Mouse (Mus musculus): ENCODE data around the gene Antxr2.

DNA sequence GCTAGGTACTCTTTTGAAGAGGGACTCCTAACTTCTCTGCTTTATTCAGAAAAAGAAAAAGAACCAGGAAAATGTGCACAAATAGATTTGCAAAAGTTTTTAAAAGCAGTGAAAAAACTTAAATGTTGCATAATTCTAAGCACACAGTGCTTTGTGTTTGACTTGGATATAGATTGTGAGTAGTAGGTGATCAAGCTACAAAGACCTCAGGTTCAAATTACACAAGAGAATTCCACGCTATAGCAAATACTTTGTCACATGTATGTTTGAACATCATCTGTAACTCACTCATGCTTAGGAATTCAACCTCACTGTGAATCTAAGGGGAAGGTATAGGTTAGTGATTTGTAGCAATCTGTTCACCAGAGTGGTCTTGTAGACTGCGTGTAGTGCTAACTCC is 153.9 kb downstream of the Antxr2 start:
- TF ChIP-seq ZC3H11A (IDR thresholded peaks at IDR 0.05; ENCODE audit: borderline replicate concordance, low read depth, low read length) (no peak), ZNF384 (IDR thresholded peaks at IDR 0.05; ENCODE audit: low read depth, low read length) (no peak)

Measured in ES-E14 (cell line).